Comparison of ENCODE assay signal across 20 mouse cellular contexts in genomic region chr16:22128595-22128994, GRCm38 (mm10).
"Had no signal": no experiment of that assay in that cellular context is flagged by ENCODE, and none has a peak within 500 bp of the region (broad histone marks: within the 10 kb centered on the region; RNA-seq: fewer than 3 reads in every experiment).

No protein-coding gene starts in this region.

- H3K4me2 ChIP-seq: intestine, embryonic 15.5 days; limb, embryonic 13.5 days; liver, embryonic 13.5 days; lung, embryonic 15.5 days; midbrain, embryonic 11.5 days; stomach, embryonic 15.5 days had no signal

- H3K27me3 ChIP-seq: intestine, embryonic 15.5 days; limb, embryonic 13.5 days; liver, embryonic 13.5 days; lung, embryonic 15.5 days; stomach, embryonic 15.5 days had no signal

- H3K27ac ChIP-seq: intestine, embryonic 15.5 days; limb, embryonic 10.5 days; limb, embryonic 13.5 days; liver, embryonic 13.5 days; lung, embryonic 15.5 days; stomach, embryonic 15.5 days had no signal

- H3K4me3 ChIP-seq: intestine, embryonic 15.5 days; limb, embryonic 10.5 days; limb, embryonic 13.5 days; liver, embryonic 13.5 days; lung, embryonic 15.5 days; stomach, embryonic 15.5 days had no signal

- ATAC-seq: intestine, embryonic 15.5 days had no signal

- H3K4me1 ChIP-seq: intestine, embryonic 15.5 days; liver, embryonic 13.5 days; lung, embryonic 15.5 days had no signal

- H3K9me3 ChIP-seq: intestine, embryonic 15.5 days; limb, embryonic 10.5 days; limb, embryonic 13.5 days; liver, embryonic 13.5 days; lung, embryonic 15.5 days; stomach, embryonic 15.5 days had no signal

- DNase-seq: kidney, adult 2 months; kidney, postnatal 10 days; kidney, postnatal 36 days; layer of hippocampus, adult 9-11 months; liver; liver, embryonic 13.5 days; lung, postnatal 14 days; lung, postnatal 4 days; midbrain, embryonic 14.5 days; right cerebral cortex, adult 18-20 months; right cerebral cortex, postnatal 25 days; spleen, adult 18-20 months; thymus, adult 18-20 months; thymus, postnatal 14 days had no signal

- H3K36me3 ChIP-seq: intestine, embryonic 15.5 days; liver, embryonic 13.5 days; lung, embryonic 15.5 days; stomach, embryonic 15.5 days had no signal

- H3K9ac ChIP-seq: intestine, embryonic 15.5 days; limb, embryonic 13.5 days; liver, embryonic 13.5 days; lung, embryonic 15.5 days; stomach, embryonic 15.5 days had no signal
